Mouse (Mus musculus) small intestine, adult 2 months (tissue): Measurements from ENCODE around the gene Nt5dc1.
"Not testable (repeated sequence)": the region's sequence is repeated elsewhere in the genome, so short reads cannot be mapped to it uniquely, and the experiment has no call there.

Source experiments
- CTCF ChIP-seq: fragments of 200-500 bp; IDR thresholded peaks from 2 replicates; pipeline ENCODE4 v1.5.1; 2012; ENCODE audit warnings: low read depth, mild to moderate bottlenecking, control low read depth, inconsistent platforms, low read length, moderate library complexity, mixed read lengths; ENCODE audit not compliant: insufficient replicate concordance, insufficient read length; ENCODE audit errors: extremely low read depth
- POLR2A ChIP-seq: fragments of 200-500 bp; IDR thresholded peaks from 2 replicates; pipeline ENCODE4 v1.6.1; 2012; ENCODE audit warnings: low read depth, mild to moderate bottlenecking, control low read depth, inconsistent platforms, low read length, moderate library complexity

- TF ChIP-seq CTCF, POLR2A: not testable (repeated sequence)
These were observed 15.8 kb upstream of the Nt5dc1 start for GRCm38 (mm10) chr10:34434191-34434590.
